Mouse (Mus musculus): Measurements from ENCODE around the gene Tcp10c.
"Not testable (repeated sequence)": the region's sequence is repeated elsewhere in the genome, so short reads cannot be mapped to it uniquely, and the experiment has no call there.

- TF ChIP-seq CTCF (IDR thresholded peaks at IDR 0.05; ENCODE audit: control insufficient read depth, insufficient read depth, insufficient replicate concordance, low read depth, low read length); POLR2A (IDR thresholded peaks at IDR 0.05; ENCODE audit: control insufficient read depth, low read depth, low read length): not testable (repeated sequence)
Measured at GRCm38 (mm10) chr17:13307852-13308251, 46.5 kb upstream of the Tcp10c start.
